Mouse (Mus musculus): ENCODE measurements at regions not wholly inside any gene's neighbourhood (a gene's known extent, or its start where the extent isn't known, plus 50 kb on each side); places are given as distances from the start of the nearest gene placed in this dataset.

- no peak for DNase-seq
These were observed 67.3 kb upstream of the Dpyd start for GRCm38 (mm10) chr3:118494611-118495010.

- no peak for DNase-seq
These were observed 61.7 kb upstream of the Dpyd start for GRCm38 (mm10) chr3:118500234-118500633.

- DNase-seq: no peak
These were observed 54.2 kb upstream of the Dpyd start for GRCm38 (mm10) chr3:118507582-118508237.

- no peak for DNase-seq
These were observed 51.1 kb upstream of the Dpyd start for GRCm38 (mm10) chr3:118510837-118511236.

GRCm38 (mm10) chr3:118511969-118512368 lies 50.0 kb upstream of the Dpyd start:
- no peak for DNase-seq

Small RNA genes in the stretch of these regions (microRNA-seq; reads per million reads assigned to microRNA genes)
- 0 reads per million in 2 experiments for gene Gm24155
- 455 to 511 reads per million in 2 experiments for gene Mir137

Measured in adrenal gland, adult 2 months (tissue).